Mouse (Mus musculus): ENCODE measurements at regions not wholly inside any gene's neighbourhood (a gene's known extent, or its start where the extent isn't known, plus 50 kb on each side); places are given as distances from the start of the nearest gene placed in this dataset.

GRCm38 (mm10) chr2:115513774-115514231 is 67.7 kb upstream of the BC052040 start:
- no peak for DNase-seq (ENCODE audit: low read depth, low spot score)

- DNase-seq (ENCODE audit: low read depth, low spot score): peak; percentile 3
Observed at GRCm38 (mm10) chr2:115514831-115515428, 66.6 kb upstream of the BC052040 start.

- DNase-seq (ENCODE audit: low read depth, low spot score): no peak
Observed at GRCm38 (mm10) chr2:115515470-115515869, 66.0 kb upstream of the BC052040 start.

- DNase-seq (ENCODE audit: low read depth, low spot score): no peak
Observed at GRCm38 (mm10) chr2:115516824-115517223, 64.7 kb upstream of the BC052040 start.

GRCm38 (mm10) chr2:115519974-115520373 is 61.5 kb upstream of the BC052040 start:
- no peak for DNase-seq (ENCODE audit: low read depth, low spot score)

- no peak for DNase-seq (ENCODE audit: low read depth, low spot score)
Observed at GRCm38 (mm10) chr2:115520413-115521139, 60.9 kb upstream of the BC052040 start.

GRCm38 (mm10) chr2:115529878-115530277 is 51.6 kb upstream of the BC052040 start:
- no peak for DNase-seq (ENCODE audit: low read depth, low spot score)
